Mouse (Mus musculus) urinary bladder, postnatal 25 days (tissue): ENCODE data around the gene Eno2.

Experiments
- DNase-seq: peaks from one replicate; pipeline ENCODE4 v3.0.0; 2022; ENCODE audit warnings: low spot score

Eno2 gene

GRCm38 (mm10) chr6:124759259-124759658 is 10.2 kb downstream of the Eno2 start:
- DNase-seq: peak; percentile 84

- no peak for DNase-seq
Observed at GRCm38 (mm10) chr6:124758849-124759232, 10.6 kb downstream of the Eno2 start.

- DNase-seq: no peak
Observed at GRCm38 (mm10) chr6:124757909-124758848, 11.3 kb downstream of the Eno2 start.

GRCm38 (mm10) chr6:124757351-124757880 is 12.1 kb downstream of the Eno2 start:
- no peak for DNase-seq

- peak; percentile 76 for DNase-seq
Observed at GRCm38 (mm10) chr6:124756652-124757350, 12.7 kb downstream of the Eno2 start.

- peak; percentile 61 for DNase-seq
Observed at GRCm38 (mm10) chr6:124755831-124756595, 13.5 kb downstream of the Eno2 start, which contains the start of the genes Gm45234 and Atn1. Gene Gm45234 (minus strand): TSS chr6:124756021. Gene Atn1 (minus strand): TSS chr6:124756524.

GRCm38 (mm10) chr6:124755306-124755705 is 14.2 kb downstream of the Eno2 start:
- DNase-seq: no peak

GRCm38 (mm10) chr6:124753861-124754260 is 15.6 kb downstream of the Eno2 start:
- no peak for DNase-seq

- no peak for DNase-seq
Observed at GRCm38 (mm10) chr6:124750405-124750804, 19.1 kb downstream of the Eno2 start.

GRCm38 (mm10) chr6:124746654-124747632 is 22.5 kb downstream of the Eno2 start:
- no peak for DNase-seq

GRCm38 (mm10) chr6:124746296-124746605 is 23.2 kb downstream of the Eno2 start:
- DNase-seq: no peak

- DNase-seq: peak; percentile 88
Observed at GRCm38 (mm10) chr6:124745490-124746295, 23.8 kb downstream of the Eno2 start.

GRCm38 (mm10) chr6:124744755-124745321 is 24.6 kb downstream of the Eno2 start:
- no peak for DNase-seq

GRCm38 (mm10) chr6:124743647-124744046 is 25.8 kb downstream of the Eno2 start:
- DNase-seq: no peak

GRCm38 (mm10) chr6:124742839-124743514 is 26.5 kb downstream of the Eno2 start:
- no peak for DNase-seq

GRCm38 (mm10) chr6:124741842-124742241 is 27.6 kb downstream of the Eno2 start:
- no peak for DNase-seq

- peak; percentile 83 for DNase-seq
Observed at GRCm38 (mm10) chr6:124740888-124741761, 28.3 kb downstream of the Eno2 start, which contains the start of gene Grcc10. Gene Grcc10 (minus strand): TSS chr6:124741374.
